Mouse (Mus musculus): Measurements from ENCODE around the gene Cep126. TPM values are rescaled to one million over a fixed set of nuclear protein-coding genes. Genes with fewer than 3 reads are reported as not detected.

Cep126 gene
- polyA plus RNA-seq, 1 experiment = 16.2 TPM

GRCm38 (mm10) chr9:8123495-8123894 lies 10.6 kb downstream of the Cep126 start:
- Histone ChIP-seq H3K4me1 (ENCODE audit: control insufficient read depth, insufficient read depth, low read length) (no peaks in the 10 kb centered on the region), H3K4me3 (ENCODE audit: low read depth, low read length) (no peak overlapping the region), H3K9ac (ENCODE audit: low read depth, poor library complexity, severe bottlenecking) (no peak overlapping the region), H3K9me3 (replicated peaks; ENCODE audit: control insufficient read depth, insufficient read depth, low read length, poor library complexity, severe bottlenecking) (no peaks in the 10 kb centered on the region), H3K27me3 (ENCODE audit: control insufficient read depth, insufficient read depth, low read length, poor library complexity, severe bottlenecking) (no peaks in the 10 kb centered on the region), H3K27ac (ENCODE audit: insufficient read depth, low read length) (no peak overlapping the region), H3K36me3 (ENCODE audit: control insufficient read depth, insufficient read depth, low read length, poor library complexity, severe bottlenecking) (no peaks in the 10 kb centered on the region; the same call in 1 of the 2 replicates)
- TF ChIP-seq CTCF (IDR thresholded peaks at IDR 0.05; ENCODE audit: low read depth, low read length) (no peak), POLR2A (IDR thresholded peaks at IDR 0.05; ENCODE audit: insufficient read depth, low read length) (no peak), EP300 (IDR thresholded peaks at IDR 0.05; ENCODE audit: insufficient read depth, low read depth, low read length) (no peak)

- Histone ChIP-seq H3K4me3 (ENCODE audit: low read depth, low read length) (no peak overlapping the region), H3K4me1 (ENCODE audit: control insufficient read depth, insufficient read depth, low read length) (no peaks in the 10 kb centered on the region), H3K36me3 (ENCODE audit: control insufficient read depth, insufficient read depth, low read length, poor library complexity, severe bottlenecking) (no peaks in the 10 kb centered on the region; the same call in 1 of the 2 replicates), H3K27me3 (ENCODE audit: control insufficient read depth, insufficient read depth, low read length, poor library complexity, severe bottlenecking) (no peaks in the 10 kb centered on the region), H3K27ac (ENCODE audit: insufficient read depth, low read length) (no peak overlapping the region), H3K9ac (ENCODE audit: low read depth, poor library complexity, severe bottlenecking) (no peak overlapping the region), H3K9me3 (replicated peaks; ENCODE audit: control insufficient read depth, insufficient read depth, low read length, poor library complexity, severe bottlenecking) (peaks cover 32% of the 10 kb centered on the region)
- no peak for TF ChIP-seq EP300 (IDR thresholded peaks at IDR 0.05; ENCODE audit: insufficient read depth, low read depth, low read length)
- no peak for TF ChIP-seq POLR2A (IDR thresholded peaks at IDR 0.05; ENCODE audit: insufficient read depth, low read length)
- TF ChIP-seq CTCF (IDR thresholded peaks at IDR 0.05; ENCODE audit: low read depth, low read length) = no peak
Observed at GRCm38 (mm10) chr9:8114516-8114915, 19.6 kb downstream of the Cep126 start.

- Histone ChIP-seq H3K27me3 (ENCODE audit: control insufficient read depth, insufficient read depth, low read length, poor library complexity, severe bottlenecking) (no peaks in the 10 kb centered on the region), H3K9me3 (replicated peaks; ENCODE audit: control insufficient read depth, insufficient read depth, low read length, poor library complexity, severe bottlenecking) (no peaks in the 10 kb centered on the region), H3K36me3 (ENCODE audit: control insufficient read depth, insufficient read depth, low read length, poor library complexity, severe bottlenecking) (no peaks in the 10 kb centered on the region), H3K27ac (ENCODE audit: insufficient read depth, low read length) (no peak overlapping the region), H3K4me1 (ENCODE audit: control insufficient read depth, insufficient read depth, low read length) (no peaks in the 10 kb centered on the region), H3K4me3 (ENCODE audit: low read depth, low read length) (no peak overlapping the region), H3K9ac (ENCODE audit: low read depth, poor library complexity, severe bottlenecking) (no peak overlapping the region)
- TF ChIP-seq EP300 (IDR thresholded peaks at IDR 0.05; ENCODE audit: insufficient read depth, low read depth, low read length) = no peak
- no peak for TF ChIP-seq POLR2A (IDR thresholded peaks at IDR 0.05; ENCODE audit: insufficient read depth, low read length)
- no peak for TF ChIP-seq CTCF (IDR thresholded peaks at IDR 0.05; ENCODE audit: low read depth, low read length)
Observed at GRCm38 (mm10) chr9:8103050-8103449, 31.0 kb downstream of the Cep126 start.

GRCm38 (mm10) chr9:8100962-8101361 lies 33.1 kb downstream of the Cep126 start:
- Histone ChIP-seq H3K27ac (ENCODE audit: insufficient read depth, low read length) (no peak overlapping the region), H3K4me1 (ENCODE audit: control insufficient read depth, insufficient read depth, low read length) (no peaks in the 10 kb centered on the region), H3K4me3 (ENCODE audit: low read depth, low read length) (no peak overlapping the region), H3K27me3 (ENCODE audit: control insufficient read depth, insufficient read depth, low read length, poor library complexity, severe bottlenecking) (no peaks in the 10 kb centered on the region), H3K9ac (ENCODE audit: low read depth, poor library complexity, severe bottlenecking) (no peak overlapping the region), H3K36me3 (ENCODE audit: control insufficient read depth, insufficient read depth, low read length, poor library complexity, severe bottlenecking) (no peaks in the 10 kb centered on the region), H3K9me3 (replicated peaks; ENCODE audit: control insufficient read depth, insufficient read depth, low read length, poor library complexity, severe bottlenecking) (no peaks in the 10 kb centered on the region)
- TF ChIP-seq CTCF (IDR thresholded peaks at IDR 0.05; ENCODE audit: low read depth, low read length) (no peak), POLR2A (IDR thresholded peaks at IDR 0.05; ENCODE audit: insufficient read depth, low read length) (no peak), EP300 (IDR thresholded peaks at IDR 0.05; ENCODE audit: insufficient read depth, low read depth, low read length) (no peak)

- Histone ChIP-seq H3K27me3 (ENCODE audit: control insufficient read depth, insufficient read depth, low read length, poor library complexity, severe bottlenecking) (no peaks in the 10 kb centered on the region), H3K4me1 (ENCODE audit: control insufficient read depth, insufficient read depth, low read length) (no peaks in the 10 kb centered on the region), H3K36me3 (ENCODE audit: control insufficient read depth, insufficient read depth, low read length, poor library complexity, severe bottlenecking) (no peaks in the 10 kb centered on the region), H3K9me3 (replicated peaks; ENCODE audit: control insufficient read depth, insufficient read depth, low read length, poor library complexity, severe bottlenecking) (no peaks in the 10 kb centered on the region), H3K4me3 (ENCODE audit: low read depth, low read length) (no peak overlapping the region), H3K27ac (ENCODE audit: insufficient read depth, low read length) (no peak overlapping the region), H3K9ac (ENCODE audit: low read depth, poor library complexity, severe bottlenecking) (no peak overlapping the region)
- no peak for TF ChIP-seq POLR2A (IDR thresholded peaks at IDR 0.05; ENCODE audit: insufficient read depth, low read length)
- TF ChIP-seq EP300 (IDR thresholded peaks at IDR 0.05; ENCODE audit: insufficient read depth, low read depth, low read length) = no peak
- no peak for TF ChIP-seq CTCF (IDR thresholded peaks at IDR 0.05; ENCODE audit: low read depth, low read length)
Observed at GRCm38 (mm10) chr9:8078882-8079281, 55.2 kb downstream of the Cep126 start.

- no peaks in the 10 kb centered on the region for H3K27me3 ChIP-seq (ENCODE audit: control insufficient read depth, insufficient read depth, low read length, poor library complexity, severe bottlenecking)
- H3K36me3 ChIP-seq (ENCODE audit: control insufficient read depth, insufficient read depth, low read length, poor library complexity, severe bottlenecking) = no peaks in the 10 kb centered on the region
- H3K9me3 ChIP-seq (replicated peaks; ENCODE audit: control insufficient read depth, insufficient read depth, low read length, poor library complexity, severe bottlenecking) = no peaks in the 10 kb centered on the region
- no peaks in the 10 kb centered on the region for H3K4me1 ChIP-seq (ENCODE audit: control insufficient read depth, insufficient read depth, low read length)
- no peak overlapping the region for H3K9ac ChIP-seq (ENCODE audit: low read depth, poor library complexity, severe bottlenecking)
- TF ChIP-seq CTCF (IDR thresholded peaks at IDR 0.05; ENCODE audit: low read depth, low read length) (no peak), EP300 (IDR thresholded peaks at IDR 0.05; ENCODE audit: insufficient read depth, low read depth, low read length) (no peak), POLR2A (IDR thresholded peaks at IDR 0.05; ENCODE audit: insufficient read depth, low read length) (no peak)
- H3K27ac ChIP-seq (ENCODE audit: insufficient read depth, low read length) = no peak overlapping the region
- H3K4me3 ChIP-seq (ENCODE audit: low read depth, low read length) = no peak overlapping the region
Observed at GRCm38 (mm10) chr9:8074345-8074744, 59.7 kb downstream of the Cep126 start.
